10 mouse cellular contexts compared by ENCODE assay signal in genomic region chr4:26929879-26930481, GRCm38 (mm10).
DNase-seq lines count a peak whose midpoint lies in the region; ATAC-seq and TF ChIP-seq lines count a peak whose summit lies in the region.
"Had no signal": no experiment of that assay in that cellular context is flagged by ENCODE, and none has a peak within 500 bp of the region (broad histone marks: within the 10 kb centered on the region; RNA-seq: fewer than 3 reads in every experiment).

No protein-coding gene starts in this region.

- H3K36me3 ChIP-seq in lung, embryonic 14.5 days (ENCODE audit: insufficient read depth): no peaks in the 10 kb centered on the region
- H3K36me3 ChIP-seq in hindbrain, embryonic 12.5 days: no peaks in the 10 kb centered on the region

- no peak overlapping the region for H3K4me2 ChIP-seq in lung, embryonic 14.5 days
- H3K4me2 ChIP-seq in hindbrain, embryonic 12.5 days (replicated peaks): no peak overlapping the region

- TF ChIP-seq POLR2A in cerebellum, adult 2 months (IDR thresholded peaks at IDR 0.05; ENCODE audit: borderline replicate concordance, insufficient read depth, low read length): no peak

- DNase-seq in cerebellum, adult 2 months: peak in 1 of 2 experiments; percentile 46
- DNase-seq in cerebellum, adult 18-20 months: no peak
- DNase-seq in lung, embryonic 14.5 days: peak; percentile 67
- no peak for DNase-seq in lung, postnatal 4 days
- DNase-seq in retina, postnatal 7 days (ENCODE audit: low read depth, low spot score): peak; percentile 16
- no peak for DNase-seq in thymus, postnatal 10 days (ENCODE audit: low spot score in 2 of 2)
- DNase-seq: gastrocnemius, postnatal 14 days; lung, postnatal 14 days had no signal

- H3K27me3 ChIP-seq in cerebellum, adult 2 months (ENCODE audit: control insufficient read depth, insufficient read depth, low read length): no peaks in the 10 kb centered on the region
- H3K27me3 ChIP-seq in lung, embryonic 14.5 days (ENCODE audit: insufficient read depth, low read length): no peaks in the 10 kb centered on the region
- H3K27me3 ChIP-seq in hindbrain, embryonic 12.5 days: no peaks in the 10 kb centered on the region

- peak; percentile 28; the same call in 1 of the 2 replicates for TF ChIP-seq CTCF in cerebellum, adult 2 months (IDR thresholded peaks at IDR 0.05; ENCODE audit: borderline replicate concordance, insufficient read depth, low read depth, low read length)
- TF ChIP-seq CTCF in lung, embryonic 14.5 days (IDR thresholded peaks at IDR 0.05; ENCODE audit: low read depth): peak; percentile 59

- H3K27ac ChIP-seq in cerebellum, adult 2 months (ENCODE audit: insufficient read depth, low read length): no peak overlapping the region
- no peak overlapping the region for H3K27ac ChIP-seq in lung, embryonic 14.5 days (ENCODE audit: low read depth)
- no peak overlapping the region for H3K27ac ChIP-seq in hindbrain, embryonic 12.5 days

- H3K9me3 ChIP-seq in lung, embryonic 14.5 days (ENCODE audit: low read depth, low read length): no peaks in the 10 kb centered on the region
- H3K9me3 ChIP-seq in hindbrain, embryonic 12.5 days (replicated peaks): no peaks in the 10 kb centered on the region

- H3K4me3 ChIP-seq in cerebellum, adult 2 months (replicated peaks; ENCODE audit: insufficient read depth, low read depth, low read length): no peak overlapping the region
- no peak overlapping the region for H3K4me3 ChIP-seq in lung, embryonic 14.5 days (ENCODE audit: low read depth, low read length)
- no peak overlapping the region for H3K4me3 ChIP-seq in hindbrain, embryonic 12.5 days

- no peak for ATAC-seq in lung, embryonic 14.5 days (ENCODE audit: insufficient read depth)
- peak; percentile 38; the same call in 1 of the 2 replicates for ATAC-seq in hindbrain, embryonic 12.5 days (ENCODE audit: low FRiP score)
- no peak for ATAC-seq in monocyte, adult 5-6 weeks (replicated peaks; ENCODE audit: insufficient number of reproducible peaks, low FRiP score, low TSS enrichment, poor library complexity, severe bottlenecking)

- H3K9ac ChIP-seq in lung, embryonic 14.5 days: no peak overlapping the region
- H3K9ac ChIP-seq in hindbrain, embryonic 12.5 days: no peak overlapping the region

- no peaks in the 10 kb centered on the region for H3K4me1 ChIP-seq in cerebellum, adult 2 months (ENCODE audit: control insufficient read depth, insufficient read depth, low read length)
- H3K4me1 ChIP-seq in lung, embryonic 14.5 days (ENCODE audit: insufficient read depth): no peaks in the 10 kb centered on the region
- no peaks in the 10 kb centered on the region for H3K4me1 ChIP-seq in hindbrain, embryonic 12.5 days

- WGBS in cerebellum, adult 2 months: 65% methylated on average over 6 of the region's 6 CpGs
- 63% methylated on average over 6 of the region's 6 CpGs for WGBS in lung, embryonic 14.5 days
- 57% methylated on average over 6 of the region's 6 CpGs for WGBS in hindbrain, embryonic 12.5 days

Comparison
In these comparisons a context has a peak if more than half of its experiments do, and no peak if none do; other contexts are left out.
1. DNase-seq: peak in lung, embryonic 14.5 days (single experiment) and retina, postnatal 7 days (single experiment); none in cerebellum, adult 18-20 months (0 of 2), lung, postnatal 4 days (0 of 2) and thymus, postnatal 10 days (0 of 2).